Mouse (Mus musculus): ENCODE measurements at regions not wholly inside any gene's neighbourhood (a gene's known extent, or its start where the extent isn't known, plus 50 kb on each side); places are given as distances from the start of the nearest gene placed in this dataset.

DNA sequence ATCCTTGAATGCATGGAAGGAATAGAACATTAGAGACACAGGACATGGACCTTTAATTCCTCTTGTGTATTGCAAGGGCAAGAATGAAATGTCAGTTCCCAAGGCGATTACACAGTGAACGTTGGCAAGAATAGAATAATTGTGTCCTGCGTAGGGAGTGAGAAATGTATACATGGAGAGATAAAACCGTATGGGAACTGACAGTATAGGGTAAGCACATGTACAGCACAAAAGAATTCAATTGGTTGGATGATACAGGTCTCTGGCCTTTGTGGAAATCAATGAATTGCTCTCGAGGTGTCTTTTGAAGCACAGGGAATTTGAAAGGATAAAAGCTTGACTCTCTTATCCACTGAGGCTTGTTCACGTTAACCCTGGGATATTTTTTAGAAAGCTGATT, 415.4 kb upstream of the Dph6 start:
- no peak overlapping the region for H3K27ac ChIP-seq (ENCODE audit: low read depth, low read length)

DNA sequence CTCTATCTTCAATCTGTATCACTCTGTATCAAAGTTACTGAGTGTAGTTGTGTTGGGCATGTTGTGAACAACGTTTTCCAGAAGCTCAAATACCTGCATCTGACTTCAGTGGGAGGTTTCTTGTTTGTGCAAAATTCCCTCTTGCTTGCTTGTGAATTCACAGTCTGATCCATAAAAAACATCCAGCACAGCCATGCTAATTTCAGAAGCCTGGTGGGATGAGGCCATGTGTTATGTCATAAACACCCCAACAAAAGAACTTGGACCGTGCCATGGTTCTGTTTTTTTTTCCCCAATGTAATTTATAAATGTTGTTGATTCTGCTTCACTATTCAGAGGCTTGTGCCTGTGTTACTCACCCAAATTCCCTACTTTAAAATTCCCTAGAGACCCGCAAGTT, 415.9 kb upstream of the Dph6 start:
- ATAC-seq: no peak
- H3K9me3 ChIP-seq (ENCODE audit: control insufficient read depth, low read length): no peaks in the 10 kb centered on the region
- H3K27ac ChIP-seq (ENCODE audit: low read depth, low read length): no peak overlapping the region
- H3K36me3 ChIP-seq (ENCODE audit: control insufficient read depth, insufficient read depth, low read length): no peaks in the 10 kb centered on the region
- H3K27me3 ChIP-seq (replicated peaks; ENCODE audit: control insufficient read depth, insufficient read depth, low read length): no peaks in the 10 kb centered on the region
- no peak overlapping the region for H3K9ac ChIP-seq (ENCODE audit: low read depth, low read length)
- H3K4me2 ChIP-seq (ENCODE audit: low read length): no peak overlapping the region
- no peaks in the 10 kb centered on the region for H3K4me1 ChIP-seq (ENCODE audit: control insufficient read depth, insufficient read depth, low read depth, low read length)
- H3K4me3 ChIP-seq (ENCODE audit: low read length): no peak overlapping the region
- 75% methylated on average over 3 of the region's 3 CpGs for WGBS

More for the DNA sequence above, 415.4 kb upstream of the Dph6 start:
- Histone ChIP-seq H3K27me3 (replicated peaks; ENCODE audit: control insufficient read depth, insufficient read depth, low read length) (no peaks in the 10 kb centered on the region), H3K36me3 (ENCODE audit: control insufficient read depth, insufficient read depth, low read length) (no peaks in the 10 kb centered on the region), H3K4me2 (ENCODE audit: low read length) (no peak overlapping the region), H3K9ac (ENCODE audit: low read depth, low read length) (no peak overlapping the region), H3K9me3 (ENCODE audit: control insufficient read depth, low read length) (no peaks in the 10 kb centered on the region), H3K4me1 (ENCODE audit: control insufficient read depth, insufficient read depth, low read depth, low read length) (no peaks in the 10 kb centered on the region), H3K4me3 (ENCODE audit: low read length) (no peak overlapping the region)
- no peak for ATAC-seq
- 55% methylated on average over 6 of the region's 6 CpGs for WGBS

DNA sequence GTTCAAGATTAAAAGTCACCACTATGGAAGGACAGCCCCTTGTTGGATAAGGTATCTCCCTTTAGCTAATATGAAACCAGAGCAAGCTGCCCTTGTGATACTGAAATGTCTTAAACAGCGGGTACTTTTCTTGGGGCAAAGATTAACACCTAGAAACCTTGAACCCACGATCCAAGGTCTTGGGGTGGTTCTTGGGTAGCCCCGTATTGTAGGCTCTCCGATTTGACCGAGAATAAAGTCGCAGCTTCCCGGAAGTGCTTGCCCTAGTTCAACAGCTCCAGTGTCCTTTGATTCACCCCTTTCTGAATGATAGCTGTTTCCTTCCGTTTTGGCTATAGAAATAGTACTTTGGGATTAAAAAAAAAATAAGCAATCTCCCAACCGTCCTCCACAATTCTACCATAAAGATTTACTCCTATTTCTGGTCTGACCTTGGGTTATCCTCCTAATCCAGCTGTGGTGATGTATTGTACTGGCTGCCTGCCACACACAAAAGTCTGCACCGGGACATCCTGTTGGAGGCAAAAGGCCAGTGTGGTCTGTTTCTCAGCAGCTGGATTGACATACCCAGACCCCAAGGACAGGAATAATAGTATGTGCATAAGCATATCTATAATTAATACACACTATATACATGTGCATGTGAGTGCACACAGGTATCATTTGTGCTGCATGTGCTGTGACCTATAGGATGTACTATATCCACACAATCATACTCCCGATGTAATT, 427.0 kb upstream of the Dph6 start:
- no peak for ATAC-seq
- Histone ChIP-seq H3K36me3 (ENCODE audit: control insufficient read depth, insufficient read depth, low read length) (no peaks in the 10 kb centered on the region), H3K27ac (ENCODE audit: low read depth, low read length) (no peak overlapping the region), H3K4me2 (ENCODE audit: low read length) (no peak overlapping the region), H3K27me3 (replicated peaks; ENCODE audit: control insufficient read depth, insufficient read depth, low read length) (no peaks in the 10 kb centered on the region), H3K9me3 (ENCODE audit: control insufficient read depth, low read length) (no peaks in the 10 kb centered on the region), H3K9ac (ENCODE audit: low read depth, low read length) (no peak overlapping the region), H3K4me1 (ENCODE audit: control insufficient read depth, insufficient read depth, low read depth, low read length) (no peaks in the 10 kb centered on the region), H3K4me3 (ENCODE audit: low read length) (no peak overlapping the region)
- WGBS: 86% methylated on average over 11 of the region's 11 CpGs

DNA sequence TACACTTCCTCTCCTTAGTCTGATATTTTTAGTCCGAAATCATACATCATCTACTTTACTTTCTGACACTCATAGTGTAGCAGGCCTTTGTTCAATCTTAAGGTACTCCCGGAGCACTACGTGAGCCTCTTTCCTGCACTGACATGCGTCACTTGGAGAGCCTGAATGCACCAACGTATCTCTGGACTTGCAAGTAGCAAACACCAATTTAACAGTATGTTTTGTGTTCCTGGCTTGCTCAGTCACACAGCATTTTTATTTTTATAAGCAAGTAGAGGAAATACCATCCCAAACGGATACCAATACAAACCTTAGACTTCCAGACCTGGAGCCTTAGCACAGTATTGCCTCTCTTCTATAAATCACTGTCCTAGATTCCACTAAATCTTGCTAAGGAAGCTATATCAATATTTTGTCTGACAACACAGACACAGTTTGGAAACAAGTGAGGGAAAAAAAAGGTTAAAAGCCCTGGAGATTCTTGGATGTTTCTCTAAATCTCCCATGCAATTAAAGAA, 427.6 kb upstream of the Dph6 start:
- Histone ChIP-seq H3K4me3 (ENCODE audit: low read length) (no peak overlapping the region), H3K27me3 (replicated peaks; ENCODE audit: control insufficient read depth, insufficient read depth, low read length) (no peaks in the 10 kb centered on the region), H3K4me1 (ENCODE audit: control insufficient read depth, insufficient read depth, low read depth, low read length) (no peaks in the 10 kb centered on the region), H3K9ac (ENCODE audit: low read depth, low read length) (no peak overlapping the region), H3K27ac (ENCODE audit: low read depth, low read length) (no peak overlapping the region), H3K36me3 (ENCODE audit: control insufficient read depth, insufficient read depth, low read length) (no peaks in the 10 kb centered on the region), H3K4me2 (ENCODE audit: low read length) (no peak overlapping the region), H3K9me3 (ENCODE audit: control insufficient read depth, low read length) (no peaks in the 10 kb centered on the region)
- 70% methylated on average over 6 of the region's 6 CpGs for WGBS
- ATAC-seq: no peak

DNA sequence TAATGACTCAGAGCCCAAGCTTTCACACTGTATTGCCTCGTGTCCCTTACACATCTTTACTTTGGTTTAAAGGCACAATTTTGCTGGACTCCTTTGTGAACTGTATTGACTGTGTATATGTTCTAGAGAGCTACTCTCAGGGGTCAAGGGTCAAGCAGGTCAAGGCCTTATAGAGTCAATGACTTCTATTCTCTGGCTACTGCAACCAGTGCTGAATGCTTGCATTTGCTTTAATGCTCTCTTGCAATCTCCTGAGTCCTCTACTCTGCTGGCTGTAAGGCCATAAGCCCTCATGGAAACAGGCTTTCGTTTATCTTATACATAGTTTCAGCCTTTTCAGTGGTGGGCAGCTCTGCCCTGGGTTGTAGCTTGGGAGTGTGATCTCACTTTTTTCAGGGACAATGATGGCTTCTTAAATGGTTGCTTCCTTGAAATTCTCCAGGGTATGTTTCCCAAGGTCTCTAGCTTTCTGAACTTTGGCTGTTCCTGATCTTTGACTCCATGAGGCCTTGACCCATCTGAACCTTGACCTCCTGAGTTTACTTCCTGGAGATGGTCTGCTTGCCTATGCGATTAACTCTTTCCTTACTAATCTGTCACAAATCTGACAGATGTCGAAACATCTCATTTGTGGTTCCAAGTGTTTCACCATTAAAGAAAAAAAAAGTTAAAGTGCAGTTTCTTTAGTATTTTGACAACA, 433.8 kb upstream of the Dph6 start:
- H3K36me3 ChIP-seq (ENCODE audit: control insufficient read depth, insufficient read depth, low read length): no peaks in the 10 kb centered on the region
- no peaks in the 10 kb centered on the region for H3K4me1 ChIP-seq (ENCODE audit: control insufficient read depth, insufficient read depth, low read depth, low read length)
- H3K27me3 ChIP-seq (replicated peaks; ENCODE audit: control insufficient read depth, insufficient read depth, low read length): no peaks in the 10 kb centered on the region
- no peak overlapping the region for H3K27ac ChIP-seq (ENCODE audit: low read depth, low read length)
- no peak overlapping the region for H3K4me3 ChIP-seq (ENCODE audit: low read length)
- H3K9me3 ChIP-seq (ENCODE audit: control insufficient read depth, low read length): no peaks in the 10 kb centered on the region
- 78% methylated on average over 4 of the region's 4 CpGs for WGBS
- H3K9ac ChIP-seq (ENCODE audit: low read depth, low read length): no peak overlapping the region
- no peak for ATAC-seq
- H3K4me2 ChIP-seq (ENCODE audit: low read length): no peak overlapping the region

DNA sequence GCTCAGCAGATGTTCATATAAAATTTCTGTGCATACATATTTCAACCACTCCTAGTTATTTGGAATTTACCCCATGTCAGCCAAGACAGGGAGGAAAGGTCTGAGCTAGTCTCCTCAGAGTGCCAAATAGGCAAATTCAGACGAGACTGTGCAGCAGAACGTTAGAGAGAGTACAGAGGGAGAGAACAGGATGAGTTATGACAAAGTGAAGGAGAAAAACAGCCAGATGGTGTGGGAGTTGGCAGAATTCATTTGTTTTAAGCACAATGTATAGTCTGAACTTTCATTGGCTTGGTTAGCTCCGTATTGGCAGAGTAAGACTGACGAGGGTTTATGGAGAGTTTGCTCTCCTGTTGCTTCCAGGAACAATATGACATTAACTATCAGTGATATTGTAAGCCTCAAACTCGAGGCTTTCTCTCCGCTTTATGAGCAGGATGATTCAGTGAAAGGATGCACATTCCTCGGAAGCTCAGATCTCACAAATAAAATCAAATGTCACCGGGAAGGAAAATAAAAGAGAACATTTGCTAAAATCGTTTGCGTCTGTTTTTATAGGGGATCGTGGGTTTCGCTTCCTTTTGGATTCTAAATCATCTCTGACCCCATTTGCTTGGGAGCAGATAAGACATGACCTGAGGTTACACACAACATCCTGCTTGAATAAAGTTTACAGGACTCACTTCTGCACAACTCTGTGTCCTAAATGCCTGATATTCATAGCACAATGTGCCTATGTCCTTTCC, 435.8 kb upstream of the Dph6 start:
- H3K36me3 ChIP-seq (ENCODE audit: control insufficient read depth, insufficient read depth, low read length): no peaks in the 10 kb centered on the region
- no peak overlapping the region for H3K27ac ChIP-seq (ENCODE audit: low read depth, low read length)
- no peak overlapping the region for H3K9ac ChIP-seq (ENCODE audit: low read depth, low read length)
- no peaks in the 10 kb centered on the region for H3K4me1 ChIP-seq (ENCODE audit: control insufficient read depth, insufficient read depth, low read depth, low read length)
- no peak for ATAC-seq
- H3K9me3 ChIP-seq (ENCODE audit: control insufficient read depth, low read length): no peaks in the 10 kb centered on the region
- H3K4me2 ChIP-seq (ENCODE audit: low read length): no peak overlapping the region
- 68% methylated on average over 12 of the region's 12 CpGs for WGBS
- H3K4me3 ChIP-seq (ENCODE audit: low read length): no peak overlapping the region
- no peaks in the 10 kb centered on the region for H3K27me3 ChIP-seq (replicated peaks; ENCODE audit: control insufficient read depth, insufficient read depth, low read length)

DNA sequence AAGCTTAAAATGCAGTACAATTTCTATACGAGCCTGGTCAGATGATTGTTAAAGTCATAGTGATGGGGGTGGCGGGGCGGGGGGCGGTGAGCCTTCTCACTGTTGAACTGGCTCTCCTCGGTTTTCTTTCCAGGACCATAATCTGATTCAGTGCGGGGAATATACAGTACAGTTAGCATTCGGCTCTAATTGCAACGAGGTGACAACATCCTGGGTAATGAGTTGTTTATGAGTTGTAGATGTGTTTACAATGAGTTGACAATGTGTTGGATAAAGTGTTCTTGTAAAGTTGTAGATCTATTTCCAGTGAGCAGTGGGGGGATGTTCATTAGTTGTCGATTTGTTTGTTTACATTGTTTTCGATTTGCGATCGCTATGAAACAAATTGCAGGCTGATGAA, 440.6 kb upstream of the Dph6 start:
- H3K9ac ChIP-seq (ENCODE audit: low read depth, low read length): no peak overlapping the region
- no peaks in the 10 kb centered on the region for H3K4me1 ChIP-seq (ENCODE audit: control insufficient read depth, insufficient read depth, low read depth, low read length)
- H3K36me3 ChIP-seq (ENCODE audit: control insufficient read depth, insufficient read depth, low read length): no peaks in the 10 kb centered on the region
- no peak overlapping the region for H3K27ac ChIP-seq (ENCODE audit: low read depth, low read length)
- no peak overlapping the region for H3K4me2 ChIP-seq (ENCODE audit: low read length)
- H3K4me3 ChIP-seq (ENCODE audit: low read length): no peak overlapping the region
- 77% methylated on average over 12 of the region's 12 CpGs for WGBS
- H3K27me3 ChIP-seq (replicated peaks; ENCODE audit: control insufficient read depth, insufficient read depth, low read length): no peaks in the 10 kb centered on the region
- no peaks in the 10 kb centered on the region for H3K9me3 ChIP-seq (ENCODE audit: control insufficient read depth, low read length)
- ATAC-seq: no peak

DNA sequence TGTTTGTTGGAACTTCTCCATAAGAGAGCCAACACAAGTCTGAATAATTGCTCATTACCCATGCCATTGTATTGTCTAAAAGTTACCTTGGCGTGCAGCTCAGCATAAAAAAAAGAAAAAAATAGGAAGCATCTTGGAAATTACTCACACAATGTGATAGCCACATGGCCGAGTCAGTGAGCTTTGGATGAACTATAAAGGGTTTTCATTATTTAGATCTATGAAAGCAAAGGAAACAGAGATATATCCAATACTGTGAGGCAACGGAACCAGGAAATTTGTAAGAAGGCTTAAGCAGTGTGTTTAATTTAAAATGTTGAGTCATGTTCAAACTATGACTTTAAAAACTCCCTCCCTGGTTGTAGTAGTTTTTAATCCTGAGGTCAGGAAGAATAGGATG, 446.7 kb upstream of the Dph6 start:
- no peak overlapping the region for H3K9ac ChIP-seq (ENCODE audit: low read depth, low read length)
- no peaks in the 10 kb centered on the region for H3K36me3 ChIP-seq (ENCODE audit: control insufficient read depth, insufficient read depth, low read length)
- H3K4me2 ChIP-seq (ENCODE audit: low read length): no peak overlapping the region
- no peak overlapping the region for H3K27ac ChIP-seq (ENCODE audit: low read depth, low read length)
- WGBS: 77% methylated on average over 3 of the region's 3 CpGs
- H3K9me3 ChIP-seq (ENCODE audit: control insufficient read depth, low read length): no peaks in the 10 kb centered on the region
- no peaks in the 10 kb centered on the region for H3K4me1 ChIP-seq (ENCODE audit: control insufficient read depth, insufficient read depth, low read depth, low read length)
- no peak for ATAC-seq
- no peak overlapping the region for H3K4me3 ChIP-seq (ENCODE audit: low read length)
- no peaks in the 10 kb centered on the region for H3K27me3 ChIP-seq (replicated peaks; ENCODE audit: control insufficient read depth, insufficient read depth, low read length)
